In the genomic region with DNA sequence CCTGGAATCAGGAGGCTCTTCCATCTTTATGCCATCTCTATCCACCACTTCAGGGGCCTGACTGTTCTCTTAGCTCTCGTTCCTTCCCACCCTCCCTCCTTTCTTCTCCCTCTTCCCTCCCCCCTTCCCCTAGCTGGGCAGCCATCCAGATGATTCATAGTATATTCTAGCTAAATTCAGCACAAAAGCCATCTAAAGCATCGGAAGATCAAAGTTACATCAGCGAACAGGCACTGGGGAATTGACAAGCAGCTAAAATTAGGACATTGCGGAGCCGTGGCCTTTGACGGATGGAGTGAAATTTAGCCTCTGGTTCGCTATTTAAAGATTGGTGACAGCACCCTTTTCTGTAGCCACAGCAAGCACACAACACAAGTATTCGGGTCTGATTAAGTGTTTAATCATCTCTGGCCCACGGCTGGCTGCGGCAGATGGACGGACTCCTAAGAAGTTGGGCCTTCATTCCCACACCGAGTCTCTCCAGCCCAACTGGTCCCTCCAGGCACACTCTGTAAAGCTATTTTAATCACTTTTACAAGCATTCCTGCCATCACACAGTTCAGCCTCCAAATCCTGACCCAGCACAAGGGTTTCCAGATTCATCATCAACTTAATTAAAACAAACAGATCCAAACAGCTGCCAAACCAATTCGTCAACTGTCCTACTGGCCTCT, we compare ENCODE assay signal across 7 mouse cellular contexts.
DNase-seq lines count a peak whose midpoint lies in the region; ATAC-seq lines count a peak whose summit lies in the region.

No protein-coding gene starts in this region.

- H3K27ac ChIP-seq in hindbrain, embryonic 14.5 days: 0 out of 2 replicates have a peak overlapping the region, but pooled peaks have one; percentile 4
- peak overlapping the region; percentile 58 for H3K27ac ChIP-seq in neural tube, embryonic 15.5 days (replicated peaks)

- H3K4me1 ChIP-seq in hindbrain, embryonic 14.5 days (replicated peaks; ENCODE audit: control insufficient read depth, insufficient read depth, low read length): peaks cover 16% of the 10 kb centered on the region
- H3K4me1 ChIP-seq in neural tube, embryonic 15.5 days: peaks cover 18% of the 10 kb centered on the region

- H3K27me3 ChIP-seq in hindbrain, embryonic 14.5 days (ENCODE audit: control insufficient read depth, insufficient read depth, low read length): no peaks in the 10 kb centered on the region
- no peaks in the 10 kb centered on the region for H3K27me3 ChIP-seq in neural tube, embryonic 15.5 days (replicated peaks)

- peak; percentile 86 for DNase-seq in MN1 (ENCODE audit: low spot score)
- peak; percentile 72 for DNase-seq in adrenal gland, postnatal 10 days
- DNase-seq in frontal cortex, postnatal 25 days (ENCODE audit: low spot score in 2 of 2): peak; percentile 8 to 34
- peak; percentile 61 for DNase-seq in hindbrain, embryonic 14.5 days (ENCODE audit: low spot score)
- peak; percentile 9 for DNase-seq in left cerebral cortex, postnatal 4 days

- no peaks in the 10 kb centered on the region for H3K9me3 ChIP-seq in hindbrain, embryonic 14.5 days (ENCODE audit: control insufficient read depth, low read length)
- no peaks in the 10 kb centered on the region for H3K9me3 ChIP-seq in neural tube, embryonic 15.5 days (replicated peaks)

- 18% methylated on average over 13 of the region's 13 CpGs for WGBS in hindbrain, embryonic 14.5 days
- WGBS in neural tube, embryonic 15.5 days: 30% methylated on average over 13 of the region's 13 CpGs

- intact Hi-C loops in left cerebral cortex, postnatal 4 days (cut with DNase I): no loop called here

- ATAC-seq in hindbrain, embryonic 14.5 days (ENCODE audit: low FRiP score): peak; percentile 40; the same call in 1 of the 2 replicates
- 0 out of 2 replicates have a peak, but pooled peaks have one; percentile 37 for ATAC-seq in neural tube, embryonic 15.5 days (ENCODE audit: low FRiP score)
- no peak for ATAC-seq in megakaryocyte progenitor cell, adult 5-6 weeks (replicated peaks; ENCODE audit: poor library complexity)

- H3K9ac ChIP-seq in hindbrain, embryonic 14.5 days: 0 out of 2 replicates have a peak overlapping the region, but pooled peaks have one; percentile 0
- no peak overlapping the region for H3K9ac ChIP-seq in neural tube, embryonic 15.5 days (replicated peaks)

- no peak overlapping the region for H3K4me3 ChIP-seq in hindbrain, embryonic 14.5 days (replicated peaks; ENCODE audit: low read length)
- no peak overlapping the region for H3K4me3 ChIP-seq in neural tube, embryonic 15.5 days (replicated peaks)

- no peak overlapping the region for H3K4me2 ChIP-seq in hindbrain, embryonic 14.5 days (replicated peaks)
- H3K4me2 ChIP-seq in neural tube, embryonic 15.5 days: no peak overlapping the region; the same call in 1 of the 2 replicates

- no peaks in the 10 kb centered on the region for H3K36me3 ChIP-seq in hindbrain, embryonic 14.5 days (replicated peaks; ENCODE audit: control insufficient read depth, insufficient read depth)
- no peaks in the 10 kb centered on the region for H3K36me3 ChIP-seq in neural tube, embryonic 15.5 days

Comparison
In these comparisons a context has a peak if more than half of its experiments do, and no peak if none do; other contexts are left out.
1. DNase-seq: peak in every context shown above with its lines; median percentile 86 in MN1; 72 in adrenal gland, postnatal 10 days; 61 in hindbrain, embryonic 14.5 days; 21 in frontal cortex, postnatal 25 days; 9 in left cerebral cortex, postnatal 4 days.